Mouse (Mus musculus) pancreas, adult 10 weeks (tissue): Measurements from ENCODE around the gene Zfp503. TPM values are rescaled to one million over a fixed set of nuclear protein-coding genes. Genes with fewer than 3 reads are reported as not detected.

Source experiments
- polyA plus RNA-seq: library from polyadenylated mRNA; stranded (reverse); fragments of 350-450 nt; fragmentation: Illumina TruSeq; extraction: RNeasy Lipid Tissue Mini Kit (QIAGEN cat#74804); gene quantifications from one replicate; pipeline ENCODE4 v1.2.3, GENCODE M21; 2015; ENCODE audit warnings: low read depth, low replicate concordance; ENCODE audit not compliant: insufficient read depth

Zfp503 gene
- polyA plus RNA-seq: 5.4 TPM

DNA sequence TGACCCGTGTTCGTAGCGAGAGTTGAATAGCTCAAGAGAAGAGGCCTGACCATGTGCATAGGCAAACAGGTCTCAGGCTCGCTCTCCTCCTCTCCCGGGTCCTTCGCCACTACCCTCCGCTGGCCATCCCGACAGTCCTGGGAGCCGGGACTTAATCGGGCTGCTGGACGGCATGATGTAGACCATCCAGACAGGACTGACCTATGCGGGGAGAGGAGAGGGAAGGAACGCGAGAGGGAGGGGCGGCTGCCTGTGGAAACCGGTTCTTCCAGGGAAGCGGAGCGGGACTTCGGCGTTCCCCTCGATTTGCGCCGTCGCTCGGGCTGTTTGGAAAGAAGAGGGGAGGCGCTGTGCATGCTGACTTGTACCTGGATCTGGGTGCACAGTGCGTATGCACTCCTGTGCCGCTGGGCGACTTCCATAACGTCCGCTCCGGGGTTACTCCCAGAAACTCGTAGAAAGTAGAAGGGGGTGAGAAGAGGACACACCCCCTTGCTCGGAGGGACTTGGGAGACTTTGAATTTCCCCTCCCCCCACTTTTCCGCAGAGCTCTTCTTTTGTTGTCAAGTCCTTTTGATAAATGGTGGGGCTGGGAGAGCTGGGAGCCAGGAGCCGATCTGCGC lies at the start of gene Zfp503:
Gene Zfp503, minus strand, starts transcription at position 311 of the 623 bp plus-strand sequence.

DNA sequence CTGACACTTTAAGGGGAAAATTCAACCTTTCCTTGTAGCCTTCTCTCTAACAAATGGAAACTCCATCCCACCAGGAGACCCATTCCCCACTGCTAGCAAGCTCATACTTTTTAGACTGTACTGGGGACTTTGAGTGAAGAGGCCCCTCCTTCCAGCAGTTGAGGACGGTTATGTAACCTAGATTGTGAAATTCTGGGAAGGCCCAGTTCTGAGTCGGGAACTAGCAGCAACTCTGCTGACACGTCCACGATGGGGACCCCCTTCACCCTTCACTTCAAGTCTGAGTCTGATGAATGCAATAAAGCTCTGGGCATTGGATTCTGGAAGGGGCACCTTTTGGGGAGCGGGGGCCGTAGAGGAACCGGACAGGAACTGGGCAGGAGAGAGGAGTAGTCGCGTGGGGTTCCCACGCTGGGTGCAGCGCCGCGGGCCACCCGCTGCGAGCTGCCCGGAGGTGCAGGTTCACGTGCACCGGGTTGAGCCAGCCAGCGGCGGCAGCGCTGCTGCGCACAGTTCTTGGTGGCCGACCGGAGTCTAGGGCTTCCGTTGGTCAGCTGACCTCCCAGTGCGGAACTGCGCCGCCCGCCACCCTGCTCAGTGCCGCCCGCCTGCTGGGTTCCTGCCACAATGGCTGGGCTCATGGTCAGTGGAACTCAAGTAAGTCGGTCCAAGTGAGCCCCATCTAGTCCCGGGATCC lies 30.0 kb upstream of the Zfp503 start, which contains the start of gene Lrmda:
Gene Lrmda, plus strand, starts transcription at position 461 of the 697 bp plus-strand sequence.

Other genes starting within 250 kb of the Zfp503 start
- gene Samd8, start 239.1 kb downstream of the Zfp503 start, polyA plus RNA-seq: 2.0 TPM
- gene Dusp13, start 238.4 kb downstream of the Zfp503 start, polyA plus RNA-seq: not detected
- 31.5 TPM for gene Vdac2, start 164.4 kb downstream of the Zfp503 start, polyA plus RNA-seq
- 11.6 TPM for gene Comtd1, start 140.6 kb downstream of the Zfp503 start, polyA plus RNA-seq
- gene Lrmda, start 30.1 kb upstream of the Zfp503 start, polyA plus RNA-seq: 2.9 TPM